In genomic region chr14:122882201-122882639, GRCm38 (mm10) we compare ENCODE assay signal across 9 mouse cellular contexts. TPM values are rescaled to one million over a fixed set of nuclear protein-coding genes. Genes with fewer than 3 reads are reported as not detected.
DNase-seq lines count a peak whose midpoint lies in the region; ATAC-seq and TF ChIP-seq lines count a peak whose summit lies in the region.
"Had no signal": no experiment of that assay in that cellular context is flagged by ENCODE, and none has a peak within 500 bp of the region (broad histone marks: within the 10 kb centered on the region; RNA-seq: fewer than 3 reads in every experiment).

No protein-coding gene starts in this region.

- no peak overlapping the region for H3K4me3 ChIP-seq in layer of hippocampus, adult 2 months
- H3K4me3 ChIP-seq in forebrain, embryonic 13.5 days: no peak overlapping the region
- H3K4me3 ChIP-seq in limb, embryonic 12.5 days (replicated peaks): no peak overlapping the region

- no peaks in the 10 kb centered on the region for H3K36me3 ChIP-seq in forebrain, embryonic 13.5 days (ENCODE audit: poor library complexity, severe bottlenecking)
- no peaks in the 10 kb centered on the region; the same call in 1 of the 2 replicates for H3K36me3 ChIP-seq in limb, embryonic 12.5 days

- peaks cover 47% of the 10 kb centered on the region for H3K4me1 ChIP-seq in forebrain, embryonic 13.5 days
- peaks cover 26% of the 10 kb centered on the region for H3K4me1 ChIP-seq in limb, embryonic 12.5 days (replicated peaks)

- peaks cover 22% of the 10 kb centered on the region for H3K27me3 ChIP-seq in forebrain, embryonic 13.5 days
- H3K27me3 ChIP-seq in limb, embryonic 12.5 days: 0 out of 2 replicates have a peak, but pooled peaks cover 4% of the 10 kb centered on the region

- no peaks in the 10 kb centered on the region for H3K9me3 ChIP-seq in forebrain, embryonic 13.5 days (replicated peaks)
- no peaks in the 10 kb centered on the region for H3K9me3 ChIP-seq in limb, embryonic 12.5 days

- no peak for TF ChIP-seq CTCF in layer of hippocampus, adult 2 months (conservative IDR thresholded peaks at IDR 0.05)

- peak; percentile 59 for ATAC-seq in forebrain, embryonic 13.5 days
- no peak for ATAC-seq in limb, embryonic 12.5 days (ENCODE audit: insufficient number of reproducible peaks, insufficient read depth, low FRiP score, low TSS enrichment, low read depth)
- ATAC-seq in megakaryocyte, adult 5-6 weeks (ENCODE audit: poor library complexity, severe bottlenecking): no peak

- H3K4me2 ChIP-seq in forebrain, embryonic 13.5 days: peak overlapping the region; percentile 19; the same call in 1 of the 2 replicates
- H3K4me2 ChIP-seq in limb, embryonic 12.5 days: no peak overlapping the region; the same call in 1 of the 2 replicates
- H3K4me2 ChIP-seq: liver, embryonic 11.5 days had no signal

- no peak for DNase-seq in layer of hippocampus, adult 2 months (ENCODE audit: low spot score in 2 of 2)
- DNase-seq in layer of hippocampus, postnatal 14 days (ENCODE audit: low spot score in 2 of 2): no peak
- peak; percentile 69 for DNase-seq in retina, postnatal 1 day
- no peak for DNase-seq in Muller cell, postnatal 12 days (ENCODE audit: inconsistent ontology term)
- no peak for DNase-seq in thymus, postnatal 36 days

- 0 out of 2 replicates have a peak overlapping the region, but pooled peaks have one; percentile 23 for H3K9ac ChIP-seq in forebrain, embryonic 13.5 days
- no peak overlapping the region for H3K9ac ChIP-seq in limb, embryonic 12.5 days (replicated peaks)

- WGBS in forebrain, embryonic 13.5 days: 23% methylated on average over 9 of the region's 9 CpGs
- 35% methylated on average over 9 of the region's 9 CpGs for WGBS in limb, embryonic 12.5 days

- peak overlapping the region; percentile 80 for H3K27ac ChIP-seq in layer of hippocampus, adult 2 months
- H3K27ac ChIP-seq in forebrain, embryonic 13.5 days: peak overlapping the region; percentile 88
- H3K27ac ChIP-seq in limb, embryonic 12.5 days: peak overlapping the region; percentile 42; the same call in 1 of the 2 replicates

RNA-seq across cellular contexts. Expression of gene Ggact, which starts 31.3 kb away (rescaled TPM):
- 10 to 100 TPM; 32.1 to 34.3 TPM for total RNA-seq in layer of hippocampus, adult 2 months (2021)
- 10 to 100 TPM; 22.2 to 23.3 TPM for total RNA-seq in layer of hippocampus, postnatal 14 days (2021)
- polyA plus RNA-seq in forebrain, embryonic 13.5 days (2015; fragmentation: Nextera tagmentation; extraction: Ambion mirVana): 5.0 and 5.2 TPM in 2 replicates
- polyA plus RNA-seq in limb, embryonic 12.5 days (2016; fragmentation: Nextera tagmentation; extraction: Ambion mirVana): 8.7 and 9.8 TPM in 2 replicates
- 0.65 and 1.2 TPM in 2 replicates for total RNA-seq in megakaryocyte, adult 5-6 weeks (2015)
- total RNA-seq in megakaryocyte, adult 5-6 weeks (2017): 0.20 and 0.51 TPM in 2 replicates

Comparison
In these comparisons a context has a peak if more than half of its experiments do, and no peak if none do; other contexts are left out.
1. RNA of gene Ggact, which starts 31.3 kb away (total RNA-seq): 32.1 to 34.3 TPM in layer of hippocampus, adult 2 months and 22.2 to 23.3 TPM in layer of hippocampus, postnatal 14 days; 0.20 to 1.2 TPM in megakaryocyte, adult 5-6 weeks; every median in the first group is over 10 times any median in the second.
2. Peak in every context shown above with its lines, with median percentiles within 50 percentile points of each other: H3K27ac ChIP-seq.